Mouse (Mus musculus) brain, embryonic 18.5 days (tissue): ENCODE measurements at regions not wholly inside any gene's neighbourhood (a gene's known extent, or its start where the extent isn't known, plus 50 kb on each side); places are given as distances from the start of the nearest gene placed in this dataset.

Experiments
- DNase-seq: peaks from one replicate; pipeline ENCODE4 v3.0.0-alpha.2; 2012; ENCODE audit warnings: low read depth, low spot score

DNA sequence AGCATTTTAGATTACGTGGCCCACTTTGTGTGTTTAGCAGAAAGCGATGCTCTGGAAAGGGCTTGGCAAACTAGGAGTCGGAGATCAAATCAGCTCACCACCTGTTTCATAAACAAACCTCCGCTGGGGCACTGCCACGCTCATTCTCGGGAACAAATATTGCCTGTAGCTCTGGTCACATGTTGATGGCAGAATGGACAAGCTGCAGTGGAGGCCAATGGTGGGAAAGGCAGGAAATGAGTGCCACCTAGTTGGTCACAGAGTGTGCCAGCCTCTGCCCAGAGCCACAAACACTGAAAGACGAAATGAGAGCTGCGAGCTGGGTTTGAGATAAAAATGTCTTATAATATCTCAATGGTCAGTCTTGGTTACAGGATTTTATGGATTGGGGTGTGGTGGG, 259.2 kb upstream of the Csf3r start:
- DNase-seq, result no peak

DNA sequence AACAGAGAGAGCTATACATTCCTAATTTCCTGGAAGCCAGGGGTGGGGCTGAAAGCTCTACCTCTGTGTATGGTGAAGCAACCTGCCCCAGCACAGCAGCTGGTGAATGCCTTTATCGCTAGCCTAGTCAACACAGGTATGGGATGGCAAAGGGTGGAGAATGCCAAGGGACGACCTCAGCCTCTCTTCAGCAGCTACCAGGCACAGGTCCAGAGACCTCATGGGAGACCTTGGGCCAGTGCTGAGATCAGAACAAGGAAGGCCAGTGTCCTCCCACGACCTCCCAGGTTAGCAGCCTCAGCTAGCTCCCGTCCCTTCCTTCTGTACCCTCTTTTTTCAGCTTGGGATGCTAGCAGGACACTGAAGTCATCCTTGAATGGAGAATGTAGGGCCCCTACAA, 247.2 kb upstream of the Csf3r start:
- DNase-seq, result no peak

DNA sequence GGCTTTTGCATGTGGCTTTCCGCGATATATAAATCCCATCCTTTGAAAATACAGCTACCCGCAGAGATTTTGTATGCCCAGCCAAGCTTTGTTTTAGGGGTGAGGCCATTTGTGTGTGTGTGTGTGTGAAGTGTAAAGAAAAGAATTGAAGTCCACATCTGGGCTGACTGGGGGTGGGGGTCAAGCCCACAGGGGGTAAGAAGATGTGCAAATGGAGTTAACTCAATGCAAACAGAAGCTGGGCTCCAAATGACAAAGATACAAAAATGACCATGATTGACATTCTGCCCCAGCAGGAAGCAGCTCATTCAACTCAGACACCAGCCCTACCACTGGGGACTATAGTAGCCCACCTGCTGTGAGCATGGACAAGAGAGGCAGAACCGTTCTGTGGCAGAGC, 244.2 kb upstream of the Csf3r start:
- no peak for DNase-seq

DNA sequence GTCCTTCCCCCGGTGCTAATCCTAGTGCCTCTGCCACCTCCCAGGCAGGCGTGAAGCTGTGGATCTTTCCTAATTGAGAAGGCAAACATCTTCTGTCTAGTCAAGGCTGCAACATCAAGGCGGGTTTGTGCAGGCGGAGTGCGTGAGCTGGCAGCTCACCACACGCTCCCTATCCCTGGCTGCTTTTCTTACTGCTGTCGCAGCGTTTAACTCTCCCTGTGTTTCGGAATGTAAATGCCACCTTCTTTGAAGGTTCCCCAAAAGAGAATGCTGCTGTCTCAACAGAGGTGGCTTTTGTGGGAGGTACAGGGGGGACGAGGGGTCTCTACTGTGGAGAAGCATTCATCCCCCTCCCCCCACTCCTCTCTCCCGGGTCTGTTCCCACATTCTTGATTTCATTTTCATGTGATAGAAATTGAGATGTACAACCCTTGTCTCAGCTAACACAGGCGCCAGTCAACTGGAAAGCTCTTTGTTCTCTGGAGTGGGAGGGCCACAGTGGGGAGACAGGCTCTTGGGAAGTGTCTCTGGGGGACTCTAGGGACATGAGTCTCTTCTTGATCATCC, 243.3 kb upstream of the Csf3r start:
- peak; percentile 32 for DNase-seq

DNA sequence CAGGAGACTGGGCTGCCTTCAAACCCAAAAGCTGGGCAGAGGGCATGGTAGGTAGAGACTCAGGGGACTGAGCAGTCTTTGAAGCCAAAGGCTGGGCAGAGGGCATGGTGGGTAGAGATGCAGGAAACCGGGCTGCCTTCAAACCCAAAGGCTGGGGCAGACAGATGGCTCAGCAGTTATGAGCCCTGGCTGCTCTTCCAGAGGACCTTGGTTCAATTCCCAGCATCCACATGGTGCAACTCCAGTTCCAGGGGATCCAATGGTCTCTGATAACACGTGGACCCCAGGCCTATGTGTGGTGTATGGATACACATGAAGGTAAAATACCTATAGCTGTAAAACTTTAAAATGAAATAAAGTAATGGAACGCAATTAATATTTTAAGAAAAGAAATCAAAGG, 242.0 kb upstream of the Csf3r start:
- no peak for DNase-seq

DNA sequence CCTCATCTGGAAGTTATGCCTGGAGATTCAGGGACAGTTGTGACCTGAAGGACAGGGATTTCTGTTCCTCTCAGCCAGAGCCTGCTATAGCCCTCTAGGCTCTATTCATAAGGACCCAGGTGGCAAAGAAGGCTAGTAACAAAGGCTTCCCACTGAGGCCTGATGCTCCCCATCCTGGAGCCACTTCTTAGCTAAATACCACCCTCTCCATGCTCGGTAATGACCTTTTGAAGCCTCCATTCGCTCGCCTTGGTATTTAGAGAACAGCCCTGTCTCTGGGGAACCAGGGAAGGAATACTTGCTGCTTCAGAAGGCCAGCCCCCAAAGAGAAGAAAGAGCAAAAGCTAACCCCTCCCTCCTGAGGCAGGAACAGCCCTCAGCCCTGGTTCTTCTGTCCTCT, 238.3 kb upstream of the Csf3r start:
- no peak for DNase-seq

GRCm38 (mm10) chr4:125794679-125795078, 229.7 kb upstream of the Csf3r start:
- DNase-seq, result no peak

DNA sequence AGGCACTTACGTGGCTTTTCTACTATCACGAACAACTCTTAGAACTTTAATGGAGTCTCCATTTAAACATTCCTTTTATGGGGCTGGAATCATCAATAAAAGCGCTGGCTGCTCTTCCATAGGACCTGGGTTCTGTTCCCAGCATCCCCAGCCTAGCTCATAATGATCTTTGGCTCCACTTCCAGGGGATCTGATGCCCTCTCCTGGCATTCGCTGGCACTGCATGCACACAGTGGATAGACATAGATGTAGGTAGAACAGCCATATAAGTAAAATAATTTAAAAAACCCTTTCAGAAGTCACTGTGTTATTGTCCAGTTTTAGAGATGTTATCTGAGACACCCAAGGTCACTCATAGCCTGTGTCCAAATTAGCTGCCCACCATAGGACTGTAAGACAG, 216.4 kb upstream of the Csf3r start:
- no peak for DNase-seq

- DNase-seq, result no peak
These were observed 214.8 kb upstream of the Csf3r start for GRCm38 (mm10) chr4:125809446-125810108.

DNA sequence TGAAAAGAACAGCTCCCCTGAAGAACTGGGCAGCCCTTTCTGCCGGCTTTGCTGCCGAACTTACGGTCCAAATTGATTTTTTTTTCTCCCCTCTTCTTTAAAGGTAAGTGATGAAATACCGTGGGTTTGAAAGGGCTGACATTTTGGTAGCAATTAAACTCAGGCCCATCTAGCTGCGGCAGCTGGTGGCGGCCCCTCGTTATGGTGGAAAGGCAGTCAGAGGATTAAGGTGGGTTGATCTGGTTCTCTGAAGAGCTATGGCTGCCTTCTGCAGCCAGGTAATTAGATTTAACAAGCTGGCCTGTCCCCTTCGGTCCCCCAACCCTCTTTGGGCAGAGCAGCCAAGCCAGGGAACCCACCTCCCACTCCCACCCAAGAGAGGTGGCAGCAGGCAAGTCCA, 214.1 kb upstream of the Csf3r start:
- DNase-seq, result no peak

- peak; percentile 57 for DNase-seq
These were observed 210.0 kb upstream of the Csf3r start for GRCm38 (mm10) chr4:125814311-125814710.

DNA sequence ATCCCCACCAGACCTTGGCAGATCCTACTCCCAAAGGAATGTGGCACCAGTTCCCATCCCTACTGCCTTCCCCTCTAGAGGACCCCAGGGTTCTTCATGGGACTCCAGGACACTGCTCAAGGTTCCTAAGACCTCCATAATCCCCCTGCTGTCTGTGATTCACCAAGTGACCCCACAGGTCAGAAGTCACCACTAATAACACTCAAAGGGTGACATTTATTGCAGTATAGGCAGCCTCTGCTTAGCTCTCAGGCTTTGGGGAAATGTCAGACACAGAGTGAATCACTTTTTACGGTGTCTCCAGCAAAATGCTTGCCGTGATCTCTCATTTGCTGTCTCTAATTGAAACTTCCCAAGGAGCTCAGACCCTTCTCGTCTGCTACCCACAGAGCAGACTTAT, 209.1 kb upstream of the Csf3r start:
- DNase-seq, result no peak

GRCm38 (mm10) chr4:125824525-125824924, 199.8 kb upstream of the Csf3r start:
- DNase-seq, result no peak

DNA sequence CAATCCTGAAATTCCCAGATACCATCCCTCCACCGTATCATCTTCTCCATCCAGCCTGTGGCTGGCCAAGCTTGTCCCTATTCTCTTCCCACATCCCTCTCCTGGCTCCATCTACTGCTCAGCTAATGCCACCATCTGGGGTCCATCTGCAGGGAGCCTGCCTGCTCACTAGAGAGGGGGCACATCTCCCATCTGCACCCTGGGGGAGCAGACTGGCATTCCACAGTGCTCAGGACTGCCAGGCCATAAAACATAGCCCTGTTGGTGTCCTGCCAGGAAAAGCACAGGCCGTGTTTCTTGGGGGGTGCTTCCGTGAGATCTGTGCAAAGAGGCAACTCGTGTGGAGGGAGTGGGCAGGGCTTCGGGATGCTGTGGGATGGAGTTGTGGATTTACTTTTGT, 197.9 kb upstream of the Csf3r start:
- DNase-seq, result no peak

- DNase-seq, result no peak
These were observed 189.1 kb upstream of the Csf3r start for GRCm38 (mm10) chr4:125835250-125835649.

DNA sequence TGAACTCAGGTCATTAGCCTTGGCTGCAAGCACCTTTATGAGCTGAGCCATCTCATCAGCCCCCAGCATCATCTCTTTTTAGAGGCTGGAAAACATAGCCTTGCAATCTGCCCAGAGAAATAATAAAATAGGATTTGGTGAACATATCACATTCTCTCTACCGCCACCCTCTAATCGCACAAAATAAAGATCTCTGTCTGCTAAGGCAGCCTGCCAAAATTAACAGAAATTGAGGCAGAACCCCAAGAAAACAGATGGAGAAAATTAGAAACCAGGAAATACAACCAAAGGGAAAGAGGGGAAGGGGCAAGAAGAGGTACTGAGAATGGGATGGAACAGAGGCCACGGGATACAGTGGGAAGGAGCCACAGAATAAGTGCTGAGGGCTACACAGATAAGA, 176.8 kb upstream of the Csf3r start:
- no peak for DNase-seq

- DNase-seq, result no peak
These were observed 174.1 kb upstream of the Csf3r start for GRCm38 (mm10) chr4:125850300-125850699.

- no peak for DNase-seq
These were observed 171.8 kb upstream of the Csf3r start for GRCm38 (mm10) chr4:125852545-125852944.

DNA sequence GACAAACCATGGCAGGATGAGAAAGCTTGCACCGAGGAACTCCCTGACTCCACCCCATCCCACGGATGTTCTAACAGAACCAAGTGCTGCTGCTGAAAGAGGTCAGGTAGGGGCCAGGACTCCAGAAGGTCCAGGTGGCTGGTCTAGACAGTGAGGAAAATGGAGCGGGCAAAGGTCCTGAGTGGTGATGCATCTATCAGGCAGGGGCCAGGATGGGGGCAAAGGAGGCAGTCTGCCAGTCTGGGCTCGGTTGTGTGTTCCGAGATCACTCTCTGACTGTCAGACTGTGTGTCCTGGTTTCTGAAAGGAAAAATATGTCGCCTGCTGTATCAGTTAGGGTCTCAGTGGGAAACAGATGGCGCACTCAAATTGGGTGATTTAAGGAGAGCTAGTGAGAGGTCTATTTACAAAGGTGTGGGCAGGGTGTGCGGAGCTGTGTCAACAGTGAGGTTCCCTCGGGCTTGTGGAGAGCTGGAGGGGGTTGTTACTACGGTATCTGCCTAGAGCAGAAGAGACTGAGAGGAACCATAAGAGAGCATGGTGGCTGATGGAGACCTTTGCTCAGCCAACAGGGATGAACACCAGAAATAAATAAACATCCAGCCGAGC, 168.3 kb upstream of the Csf3r start:
- DNase-seq, result no peak

DNA sequence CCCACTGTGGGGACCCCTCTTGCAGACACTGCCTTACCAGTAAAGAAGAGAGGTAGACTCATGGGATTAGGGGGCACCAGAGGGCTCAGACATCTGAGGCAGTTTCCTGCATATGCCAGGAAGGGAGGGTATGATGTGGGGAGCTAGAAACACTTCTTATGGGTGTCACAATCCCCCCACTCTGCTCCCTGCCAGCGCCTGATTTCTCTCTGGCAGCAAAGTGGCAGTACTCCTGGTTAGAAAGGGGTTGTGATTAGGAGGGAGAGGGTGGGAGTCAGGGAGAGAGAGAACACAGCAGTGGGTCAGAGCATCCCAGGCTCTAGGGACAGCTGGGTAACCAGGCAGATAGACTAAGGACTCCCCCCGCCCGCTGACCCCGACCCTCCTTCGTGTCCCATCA, 167.6 kb upstream of the Csf3r start:
- no peak for DNase-seq

DNA sequence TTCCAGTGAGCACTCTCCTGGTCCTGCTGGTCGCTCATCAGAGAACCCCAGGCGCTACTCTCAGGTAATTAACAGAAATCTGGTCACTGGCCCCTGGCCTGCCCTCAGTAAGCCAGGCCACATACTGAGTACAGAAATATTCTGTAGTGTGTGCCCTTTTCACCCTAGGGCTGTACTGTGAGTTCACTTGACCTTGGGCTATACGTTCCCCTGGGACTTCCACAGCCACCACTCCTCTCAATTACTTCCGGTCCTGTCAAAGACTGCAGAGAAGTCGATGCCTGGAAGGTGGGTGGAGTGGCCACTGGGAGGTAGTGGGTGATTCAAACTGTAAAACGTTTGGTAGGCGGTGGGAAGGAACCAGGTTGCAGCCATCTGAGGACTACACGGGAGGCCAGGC, 159.3 kb upstream of the Csf3r start:
- DNase-seq, result no peak

DNA sequence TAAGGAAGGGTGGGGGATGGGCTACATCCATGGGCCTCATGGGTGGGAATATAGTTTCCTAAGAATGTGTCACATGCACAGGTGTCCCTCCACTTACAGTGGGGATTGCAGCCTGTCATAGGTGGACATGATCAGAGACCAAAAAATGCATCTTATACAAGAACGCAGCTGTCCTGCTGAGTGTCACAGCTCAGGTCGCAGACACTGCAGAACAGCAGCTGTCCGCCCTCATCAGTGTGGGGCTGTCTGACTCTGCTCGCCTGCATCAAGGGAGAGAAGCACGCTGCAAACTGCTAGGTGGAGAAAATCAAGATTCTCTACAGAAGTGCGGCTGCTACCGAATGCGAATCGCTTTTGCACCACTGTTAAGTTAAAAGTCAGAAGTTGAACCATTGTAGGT, 158.6 kb upstream of the Csf3r start:
- no peak for DNase-seq

DNA sequence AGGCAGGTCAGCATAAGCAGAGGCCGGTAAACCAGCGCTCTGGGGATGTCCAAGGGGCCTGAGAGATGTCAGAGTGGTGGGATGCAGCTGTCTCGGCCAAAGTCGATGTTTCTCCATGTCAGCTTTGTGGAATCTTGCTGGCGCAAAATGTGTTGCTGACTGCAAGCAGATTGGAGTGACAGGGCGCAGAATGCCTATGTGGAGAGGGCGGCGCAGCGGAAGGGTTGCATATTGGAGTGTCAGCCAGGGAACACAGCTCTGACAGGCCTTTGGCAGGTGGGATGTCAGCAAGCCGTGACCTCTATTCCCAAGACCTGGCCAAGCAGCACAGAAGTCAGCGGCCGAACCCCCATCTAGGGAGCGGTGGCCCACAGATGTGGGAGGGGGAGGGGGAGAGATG, 153.1 kb upstream of the Csf3r start:
- no peak for DNase-seq

DNA sequence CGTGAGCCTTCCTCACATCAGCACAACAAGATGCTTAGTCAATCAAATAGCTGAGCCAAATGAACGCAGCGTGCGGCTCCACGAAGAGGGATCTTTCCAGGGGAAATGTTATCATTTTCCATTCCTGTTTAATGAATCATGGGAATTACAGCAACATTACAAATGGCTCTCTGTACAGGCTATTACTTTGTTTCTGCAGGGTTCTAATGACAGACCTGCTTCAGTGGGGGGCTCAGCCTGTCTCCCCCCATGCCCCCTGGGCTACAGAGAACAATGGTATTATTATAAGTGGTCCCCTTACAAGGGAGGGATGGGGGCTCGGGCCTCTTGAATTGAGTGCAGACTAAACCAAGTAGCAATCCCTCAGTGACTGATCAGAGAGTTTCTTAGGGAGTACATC, 144.3 kb upstream of the Csf3r start:
- no peak for DNase-seq
